Mouse (Mus musculus) olfactory bulb, adult 2 months (tissue): Measurements from ENCODE around the gene Prickle3. TPM values are rescaled to one million over a fixed set of nuclear protein-coding genes. Genes with fewer than 3 reads are reported as not detected.
"Not testable (repeated sequence)": the region's sequence is repeated elsewhere in the genome, so short reads cannot be mapped to it uniquely, and the experiment has no call there.

ENCODE experiments used
- H3K27ac ChIP-seq: fragments of 200-500 bp; 2 replicates; pipeline ENCODE4 v1.5.1; 2012; ENCODE audit warnings: low read depth, low read length; ENCODE audit not compliant: insufficient read depth
- H3K4me1 ChIP-seq: fragments of 200-500 bp; 2 replicates; pipeline ENCODE4 v1.6.1; 2012; ENCODE audit warnings: low read length; ENCODE audit not compliant: control insufficient read depth, insufficient read depth
- H3K4me3 ChIP-seq: fragments of 200-500 bp; 2 replicates; pipeline ENCODE4 v1.5.1; 2012; ENCODE audit warnings: mild to moderate bottlenecking, low read depth, low read length, moderate library complexity; ENCODE audit not compliant: insufficient read depth
- CTCF ChIP-seq: fragments of 200-500 bp; IDR thresholded peaks from 2 replicates; pipeline ENCODE4 v1.5.1; 2012; ENCODE audit warnings: low read depth, mild to moderate bottlenecking, low read length, moderate library complexity; ENCODE audit not compliant: insufficient read depth
- POLR2A ChIP-seq: fragments of 200-500 bp; IDR thresholded peaks from 2 replicates; pipeline ENCODE4 v1.6.1; 2012; ENCODE audit warnings: mild to moderate bottlenecking, low read depth, low read length, moderate library complexity; ENCODE audit not compliant: insufficient read depth
- WGBS: fragments of 180-500 bp; shearing (Covaris S2); methylation state at CpG from one replicate; pipeline ENCODE4 v1.1.7; 2018; 5-methylcytosine and 5-hydroxymethylcytosine counted together
- polyA plus RNA-seq: library from polyadenylated mRNA; stranded (reverse); fragments of >200 nt; gene quantifications from 2 replicates; pipeline ENCODE4 v1.2.4, GENCODE M21; 2012; ENCODE audit warnings: low replicate concordance; ENCODE audit not compliant: missing spikeins, insufficient read depth, insufficient read length

Prickle3 gene
- polyA plus RNA-seq, 1 experiment, result not detected

DNA sequence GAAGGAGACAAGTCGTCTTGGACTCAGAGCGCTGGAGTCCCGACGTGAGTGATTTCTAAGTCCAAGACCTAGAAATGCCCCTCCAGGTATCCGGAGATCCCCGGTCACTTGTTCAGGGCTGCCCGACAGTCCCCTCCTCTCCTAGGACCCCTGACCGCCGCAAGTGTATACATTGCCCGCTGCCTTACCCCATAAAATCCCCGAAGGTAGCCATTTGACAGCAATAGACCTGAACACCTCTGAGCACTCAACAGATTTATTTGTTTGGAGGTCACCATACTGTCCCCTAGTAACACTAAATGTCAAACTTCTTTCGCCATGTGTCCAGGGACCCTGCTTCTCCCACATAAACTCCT, 23.0 kb downstream of the Prickle3 start:
- 24% methylated on average over 12 of the region's 12 CpGs for WGBS
- Histone ChIP-seq H3K4me1 (no peaks in the 10 kb centered on the region), H3K27ac (no peak overlapping the region), H3K4me3 (peak overlapping the region; percentile 23; the same call in 1 of the 2 replicates)
- TF ChIP-seq POLR2A (no peak), CTCF (no peak)

DNA sequence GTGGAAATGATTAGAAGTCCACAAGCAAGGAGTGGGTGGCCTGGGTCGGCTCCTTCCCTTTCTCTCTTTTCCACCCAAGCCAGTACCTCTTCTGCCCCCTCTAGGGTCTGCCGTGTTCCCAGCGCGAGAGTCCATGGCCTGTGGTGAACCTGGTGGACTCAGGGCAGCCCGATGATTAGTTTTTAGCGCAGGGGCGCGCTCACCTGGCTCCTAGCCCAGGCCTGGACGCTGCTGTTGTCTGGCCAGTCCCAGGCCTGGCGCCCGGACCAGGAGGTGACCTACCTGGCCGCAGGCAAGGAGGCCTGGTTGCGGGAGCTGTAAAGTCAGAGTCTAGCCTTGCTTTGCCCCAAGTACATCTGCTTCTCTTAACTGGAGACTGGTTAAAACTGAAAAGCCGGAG, 23.8 kb downstream of the Prickle3 start, which contains the start of gene Magix:
Gene Magix (minus strand): TSS at position 388 of the 400 bp plus-strand sequence.
- H3K4me3 ChIP-seq, result no peak within 1 kb of the TSS; the same call in 1 of the 2 replicates
- TF ChIP-seq CTCF (no peak), POLR2A (no peak)
- H3K27ac ChIP-seq, result no peak within 1 kb of the TSS
- H3K4me1 ChIP-seq, result no peaks in the 10 kb centered on the region
- 66% methylated on average over 14 of the region's 14 CpGs for WGBS

DNA sequence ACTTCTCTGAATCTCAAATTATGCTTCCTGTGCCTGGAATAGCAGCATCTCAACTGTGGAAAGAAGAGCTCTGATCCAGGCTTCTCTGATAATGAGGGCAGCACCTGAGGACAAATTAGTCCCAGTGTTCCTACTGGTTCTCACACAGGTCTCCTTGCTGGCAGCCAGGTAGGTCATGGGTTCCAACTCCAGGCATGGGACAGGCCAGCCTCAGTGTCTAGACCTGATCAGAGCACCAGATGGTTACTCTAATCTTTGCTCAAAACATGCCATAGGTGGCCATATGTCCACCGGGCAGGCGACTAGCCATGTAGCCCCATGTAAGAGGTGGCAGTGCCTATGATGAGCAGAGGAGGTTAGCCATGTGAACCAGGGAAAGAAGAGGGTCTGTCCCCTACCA, 31.3 kb downstream of the Prickle3 start:
- TF ChIP-seq CTCF, result no peak
- TF ChIP-seq POLR2A, result no peak
- 93% methylated on average over 2 of the region's 2 CpGs for WGBS
- no peak overlapping the region for H3K27ac ChIP-seq
- H3K4me1 ChIP-seq, result no peaks in the 10 kb centered on the region
- H3K4me3 ChIP-seq, result no peak overlapping the region

DNA sequence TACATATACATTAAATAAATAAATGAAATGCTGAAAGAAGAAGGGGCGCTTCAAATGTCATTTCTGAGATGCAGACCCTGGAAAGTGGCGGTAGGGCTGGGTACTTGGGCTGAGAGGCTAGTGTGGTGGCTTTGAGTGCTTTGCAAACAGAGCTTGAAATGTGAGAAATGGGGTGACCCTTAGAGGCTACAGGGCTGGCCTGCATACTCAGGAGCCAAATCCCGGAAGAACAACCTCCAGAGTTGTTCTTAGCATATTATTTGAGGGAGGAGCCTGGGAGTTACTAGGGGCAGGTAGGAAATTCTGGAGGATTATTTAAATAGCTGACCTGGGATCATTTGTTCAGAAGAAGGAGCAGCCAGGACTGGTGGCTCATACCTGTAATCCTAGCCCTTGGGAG, 33.4 kb downstream of the Prickle3 start:
- Histone ChIP-seq H3K27ac (no peak overlapping the region), H3K4me3 (no peak overlapping the region), H3K4me1 (no peaks in the 10 kb centered on the region)
- 73% methylated on average over 3 of the region's 3 CpGs for WGBS
- TF ChIP-seq POLR2A, result no peak
- no peak for TF ChIP-seq CTCF

DNA sequence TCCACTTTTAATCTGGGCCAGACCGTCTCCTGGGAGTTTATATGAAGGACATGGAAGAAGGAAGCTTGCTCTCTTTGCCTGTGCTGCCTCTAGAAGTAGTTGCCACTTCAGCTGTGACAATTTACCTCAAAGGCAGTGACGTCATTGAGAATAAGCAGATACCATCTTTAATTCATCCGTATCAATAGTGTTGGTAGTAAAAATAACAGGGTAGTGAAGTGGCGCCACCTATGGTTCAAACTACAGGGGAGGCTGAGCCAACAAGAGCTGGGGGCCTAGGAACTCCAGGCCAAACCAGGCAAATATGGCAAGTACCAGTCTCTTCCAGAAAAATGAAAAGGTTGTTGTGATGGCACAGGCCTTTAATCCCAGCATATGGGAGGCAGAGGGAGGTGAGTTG, 35.8 kb downstream of the Prickle3 start:
- 32% methylated on average over 4 of the region's 4 CpGs for WGBS
- Histone ChIP-seq H3K4me1 (no peaks in the 10 kb centered on the region), H3K4me3 (no peak overlapping the region), H3K27ac (no peak overlapping the region)
- TF ChIP-seq CTCF (no peak), POLR2A (no peak)

DNA sequence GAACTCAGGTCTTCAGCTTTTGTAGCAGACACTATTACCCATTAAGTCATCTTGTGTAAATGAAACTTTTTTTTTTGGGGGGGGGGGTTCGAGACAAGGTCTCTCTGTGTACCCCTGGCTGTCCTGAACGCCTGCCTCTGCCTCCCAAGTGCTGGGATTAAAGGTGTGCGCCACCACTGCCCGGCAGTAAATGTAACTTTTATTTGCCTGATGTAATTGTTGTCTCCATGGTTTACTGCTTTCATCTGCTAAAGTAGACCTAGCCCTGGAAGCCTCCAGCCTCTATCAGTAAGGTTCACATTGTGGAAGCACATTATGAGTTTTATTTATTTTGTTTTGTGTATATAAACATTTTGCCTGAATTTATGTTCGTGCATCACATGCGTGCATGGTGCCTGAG, 39.5 kb downstream of the Prickle3 start:
- Histone ChIP-seq H3K4me1 (0 out of 2 replicates have a peak, but pooled peaks cover 7% of the 10 kb centered on the region), H3K27ac (no peak overlapping the region), H3K4me3 (no peak overlapping the region)
- TF ChIP-seq POLR2A, result no peak
- no peak for TF ChIP-seq CTCF
- WGBS, result 34% methylated on average over 6 of the region's 6 CpGs

- WGBS, result 13% methylated on average over 33 of the region's 33 CpGs
- TF ChIP-seq CTCF, result no peak
- TF ChIP-seq POLR2A, result peak; percentile 86
- no peak within 1 kb of the TSS for H3K27ac ChIP-seq
These were observed 39.9 kb downstream of the Prickle3 start, which contains the start of gene Gpkow for GRCm38 (mm10) chrX:7696954-7697381. TSS of gene Gpkow (plus strand) at chrX:7697131.

DNA sequence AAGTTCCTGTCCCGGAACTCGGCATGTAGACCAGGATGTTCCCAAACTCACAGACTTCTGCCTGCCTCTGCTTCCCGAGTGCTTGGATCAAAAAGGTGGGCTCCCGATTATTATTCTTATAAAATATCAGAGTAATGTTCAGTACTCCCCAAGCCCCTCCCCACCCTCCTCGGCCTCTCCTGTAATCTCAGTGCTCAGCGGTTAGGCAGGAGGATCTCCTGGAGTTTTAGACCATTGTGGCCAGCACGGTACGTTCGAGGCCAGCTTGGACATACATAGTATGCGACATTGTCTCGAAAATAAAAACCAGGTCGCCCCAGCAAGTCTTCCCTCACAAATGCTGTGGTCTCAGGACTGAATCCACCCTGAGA, 56.7 kb downstream of the Prickle3 start:
- peak overlapping the region; percentile 30; the same call in 1 of the 2 replicates for H3K4me3 ChIP-seq
- not testable (repeated sequence) for H3K27ac ChIP-seq, H3K4me1 ChIP-seq
- WGBS, result 24% methylated on average over 6 of the region's 12 CpGs

More at GRCm38 (mm10) chrX:7696954-7697381, 39.9 kb downstream of the Prickle3 start, which contains the start of gene Gpkow:
- H3K4me3 ChIP-seq, result peak within 1 kb of the TSS; percentile 78
- 0 out of 2 replicates have a peak, but pooled peaks cover 7% of the 10 kb centered on the region for H3K4me1 ChIP-seq

GRCm38 (mm10) chrX:7714135-7714899, 57.3 kb downstream of the Prickle3 start, which contains the start of gene Wdr45:
TSS of gene Wdr45 (plus strand) at chrX:7714333.
- Histone ChIP-seq H3K27ac (peak within 1 kb of the TSS; percentile 90; the same call in 1 of the 2 replicates), H3K4me3 (peak within 1 kb of the TSS; percentile 41)
- not testable (repeated sequence) for H3K4me1 ChIP-seq
- 18% methylated on average over 46 of the region's 60 CpGs for WGBS

DNA sequence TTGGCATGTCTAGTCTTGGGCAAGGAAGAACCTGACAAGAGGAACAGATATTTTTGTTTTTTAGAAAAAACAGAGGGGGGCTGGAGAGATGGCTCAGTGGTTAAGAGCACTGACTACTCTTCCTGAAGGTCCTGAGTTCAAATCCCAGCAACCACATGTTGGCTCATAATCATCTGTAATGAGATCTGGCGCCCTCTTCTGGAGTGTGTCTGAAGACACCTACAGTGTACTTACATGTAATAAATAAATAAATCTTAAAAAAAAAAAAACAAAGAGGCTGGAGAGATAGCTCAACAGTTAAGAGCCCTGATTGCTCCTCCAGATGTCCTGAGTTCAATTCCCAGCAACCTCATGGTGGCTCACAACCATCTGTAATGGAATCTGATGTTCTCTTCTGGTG, 59.0 kb downstream of the Prickle3 start:
- H3K27ac ChIP-seq, H3K4me1 ChIP-seq, H3K4me3 ChIP-seq: not testable (repeated sequence)
- WGBS, result 35% methylated on average over 1 of the region's 1 CpGs

Other genes with a start within 250 kb of the Prickle3 start
- gene Foxp3, start 83.6 kb upstream of the Prickle3 start, polyA plus RNA-seq, result not detected in 2 replicates
- not detected in 2 replicates for gene Ppp1r3f, start 83.0 kb upstream of the Prickle3 start, polyA plus RNA-seq
- not detected in 2 replicates for gene Ccdc22, start 51.7 kb upstream of the Prickle3 start, polyA plus RNA-seq
- not detected in 2 replicates for gene Cacna1f, start 50.2 kb upstream of the Prickle3 start, polyA plus RNA-seq
- 236 and 474 TPM in 2 replicates for gene Syp, start 18.8 kb upstream of the Prickle3 start, polyA plus RNA-seq
- gene Plp2, start 14.1 kb downstream of the Prickle3 start, polyA plus RNA-seq, result not detected in 2 replicates
- not detected in 2 replicates for gene Magix, start 24.0 kb downstream of the Prickle3 start, polyA plus RNA-seq
- not detected in 2 replicates for gene Gpkow, start 39.9 kb downstream of the Prickle3 start, polyA plus RNA-seq
- gene Wdr45, start 57.1 kb downstream of the Prickle3 start, polyA plus RNA-seq, result not detected in 2 replicates
- gene Gm45208, start 65.0 kb downstream of the Prickle3 start, polyA plus RNA-seq, result not detected in 2 replicates
- gene Praf2, start 71.2 kb downstream of the Prickle3 start, polyA plus RNA-seq, result not detected in 2 replicates
- gene Ccdc120, start 93.6 kb downstream of the Prickle3 start, polyA plus RNA-seq, result not detected in 2 replicates
- gene Tfe3, start 105.3 kb downstream of the Prickle3 start, polyA plus RNA-seq, result not detected in 2 replicates
- 96.6 TPM in 1 of 2 replicates, not detected in the other for gene Gripap1, start 132.5 kb downstream of the Prickle3 start, polyA plus RNA-seq
- not detected in 2 replicates for gene Kcnd1, start 165.0 kb downstream of the Prickle3 start, polyA plus RNA-seq
- gene Otud5, start 184.1 kb downstream of the Prickle3 start, polyA plus RNA-seq, result not detected in 2 replicates
- gene Pim2, start 221.0 kb downstream of the Prickle3 start, polyA plus RNA-seq, result not detected in 2 replicates
- not detected in 2 replicates for gene Slc35a2, start 226.8 kb downstream of the Prickle3 start, polyA plus RNA-seq
- gene Pqbp1, start 242.0 kb downstream of the Prickle3 start, polyA plus RNA-seq, result not detected in 2 replicates
- not detected in 2 replicates for gene Timm17b, start 242.1 kb downstream of the Prickle3 start, polyA plus RNA-seq